Mouse (Mus musculus) lung, adult 18-20 months (tissue): ENCODE measurements around the gene Gpx2.

Experiments used
- DNase-seq, 2 experiments: peaks; one replicate each; pipeline ENCODE4 v3.0.0; 2022; ENCODE audit warnings: mixed read lengths in 2 of 2

Gpx2 gene

GRCm38 (mm10) chr12:76750866-76751459 is 44.4 kb downstream of the Gpx2 start:
- DNase-seq = no peak
